8 mouse cellular contexts compared by ENCODE assay signal in the genomic region with DNA sequence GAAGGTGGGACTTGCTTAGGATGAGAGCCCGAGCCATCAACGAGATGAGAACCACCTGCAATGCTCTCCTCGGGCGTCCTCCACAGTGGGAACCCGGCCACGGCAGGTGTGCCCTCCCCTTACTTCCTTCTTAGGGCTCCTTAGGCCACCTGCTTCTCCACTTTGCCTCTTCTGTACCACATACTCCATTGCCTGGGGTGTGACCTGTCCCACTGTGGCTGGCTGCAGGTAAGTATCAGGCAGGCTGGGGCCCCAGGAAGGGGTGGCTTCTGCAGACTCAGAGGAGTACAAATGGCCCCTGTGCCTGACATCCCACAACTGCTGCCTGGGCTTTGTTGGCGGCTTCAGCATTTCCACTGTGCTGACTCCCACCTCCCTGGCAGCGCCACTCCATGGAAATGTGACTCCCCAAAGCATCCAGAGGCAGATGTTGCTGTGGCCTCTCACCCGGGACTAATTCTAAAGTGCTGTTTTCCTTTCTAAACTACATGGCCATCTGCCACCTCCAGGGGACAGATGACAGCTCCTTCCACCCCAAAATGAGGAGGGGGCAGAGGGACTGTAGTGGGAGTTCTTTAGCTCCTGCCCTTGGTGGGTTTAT. TPM values are rescaled to one million over a fixed set of nuclear protein-coding genes. Genes with fewer than 3 reads are reported as not detected.
DNase-seq lines count a peak whose midpoint lies in the region; ATAC-seq and TF ChIP-seq lines count a peak whose summit lies in the region.

No protein-coding gene starts in this region.

- no peaks in the 10 kb centered on the region for H3K9me3 ChIP-seq in heart, embryonic 16.5 days (replicated peaks; ENCODE audit: control insufficient read depth, low read length)
- no peaks in the 10 kb centered on the region for H3K9me3 ChIP-seq in midbrain, embryonic 12.5 days

- DNase-seq in heart, adult 2 months = no peak
- DNase-seq in heart, postnatal 14 days = no peak
- DNase-seq in ovary, postnatal 14 days (ENCODE audit: low spot score) = no peak
- no peak for DNase-seq in layer of hippocampus, adult 18-20 months (ENCODE audit: low spot score in 2 of 2)
- DNase-seq in adipocyte (ENCODE audit: low spot score) = no peak

- intact Hi-C loops in heart, adult 2 months (cut with DNase I) = no loop called here
- intact Hi-C loops in heart, postnatal 14 days (cut with DNase I) = loop anchor here (2.0 kb wide), 1 partner anchor 14 kb away; no protein-coding TSS in a partner anchor

- H3K27ac ChIP-seq in heart, adult 2 months = peak overlapping the region; percentile 89
- H3K27ac ChIP-seq in brown adipose tissue, adult 24 weeks (replicated peaks; ENCODE audit: low read depth, low read length) = peak overlapping the region; percentile 64
- H3K27ac ChIP-seq in heart, embryonic 16.5 days (ENCODE audit: low read length) = peak overlapping the region; percentile 88
- H3K27ac ChIP-seq in midbrain, embryonic 12.5 days (replicated peaks) = peak overlapping the region; percentile 98

- H3K27me3 ChIP-seq in heart, adult 2 months (ENCODE audit: control insufficient read depth, insufficient read depth, low read length) = no peaks in the 10 kb centered on the region
- H3K27me3 ChIP-seq in heart, embryonic 16.5 days (ENCODE audit: control insufficient read depth, insufficient read depth, low read length) = no peaks in the 10 kb centered on the region
- no peaks in the 10 kb centered on the region for H3K27me3 ChIP-seq in midbrain, embryonic 12.5 days

- ATAC-seq in heart, embryonic 16.5 days (replicated peaks; ENCODE audit: extremely low read depth, insufficient read depth, low FRiP score) = no peak
- peak; percentile 6; the same call in 1 of the 2 replicates for ATAC-seq in midbrain, embryonic 12.5 days (ENCODE audit: low FRiP score, low read depth)

- 39% methylated on average over 9 of the region's 9 CpGs for WGBS in heart, adult 2 months
- 49% methylated on average over 9 of the region's 9 CpGs for WGBS in heart, embryonic 16.5 days
- WGBS in midbrain, embryonic 12.5 days = 53% methylated on average over 9 of the region's 9 CpGs

- no peak for TF ChIP-seq CTCF in heart, adult 2 months (IDR thresholded peaks at IDR 0.05)

- peaks cover 67% of the 10 kb centered on the region for H3K4me1 ChIP-seq in heart, adult 2 months (ENCODE audit: control insufficient read depth, insufficient read depth, low read length)
- H3K4me1 ChIP-seq in brown adipose tissue, adult 24 weeks (ENCODE audit: control insufficient read depth, insufficient read depth, insufficient read length, low read length) = peaks cover 79% of the 10 kb centered on the region
- peaks cover 63% of the 10 kb centered on the region for H3K4me1 ChIP-seq in heart, embryonic 16.5 days (ENCODE audit: control insufficient read depth, insufficient read depth, low read length)
- H3K4me1 ChIP-seq in midbrain, embryonic 12.5 days = peaks cover 100% of the 10 kb centered on the region

- no peak overlapping the region for H3K4me2 ChIP-seq in heart, embryonic 16.5 days (ENCODE audit: low read depth, low read length)
- peak overlapping the region; percentile 49 for H3K4me2 ChIP-seq in midbrain, embryonic 12.5 days (replicated peaks)

- no peak overlapping the region for H3K4me3 ChIP-seq in heart, adult 2 months
- no peak overlapping the region for H3K4me3 ChIP-seq in brown adipose tissue, adult 24 weeks (ENCODE audit: insufficient read depth, low read depth, low read length)
- H3K4me3 ChIP-seq in heart, embryonic 16.5 days (ENCODE audit: low read length) = no peak overlapping the region
- H3K4me3 ChIP-seq in midbrain, embryonic 12.5 days = peak overlapping the region; percentile 19; the same call in 1 of the 2 replicates

- TF ChIP-seq POLR2A in heart, adult 2 months (IDR thresholded peaks at IDR 0.05; ENCODE audit: insufficient read depth, low read depth, low read length) = no peak

- H3K79me2 ChIP-seq in heart, adult 2 months (replicated peaks; ENCODE audit: control insufficient read depth, insufficient read depth, low read length) = peaks cover 12% of the 10 kb centered on the region

- peaks cover 6% of the 10 kb centered on the region for H3K36me3 ChIP-seq in heart, adult 2 months (ENCODE audit: control insufficient read depth, insufficient read depth, low read length)
- peaks cover 9% of the 10 kb centered on the region for H3K36me3 ChIP-seq in heart, embryonic 16.5 days (ENCODE audit: control insufficient read depth, insufficient read depth)
- peaks cover 15% of the 10 kb centered on the region for H3K36me3 ChIP-seq in midbrain, embryonic 12.5 days

- no peak for TF ChIP-seq EP300 in heart, adult 2 months (IDR thresholded peaks at IDR 0.05; ENCODE audit: insufficient read depth, low read depth, low read length)

- H3K9ac ChIP-seq in heart, adult 2 months (ENCODE audit: low read depth, low read length) = peak overlapping the region; percentile 23; the same call in 1 of the 2 replicates
- no peak overlapping the region; the same call in 1 of the 2 replicates for H3K9ac ChIP-seq in heart, embryonic 16.5 days (ENCODE audit: low read length)
- H3K9ac ChIP-seq in midbrain, embryonic 12.5 days (replicated peaks) = peak overlapping the region; percentile 52

RNA-seq across cellular contexts. Expression of a gene that starts 27.8 kb away (rescaled TPM):
- 10 to 100 TPM; 31.6 to 32.4 TPM for total RNA-seq in heart, adult 2 months (2021)
- polyA plus RNA-seq in heart, adult 2 months (2012; rRNA removed) = 22.0 and 23.2 TPM in 2 replicates
- 10 to 100 TPM; 43.8 to 49.4 TPM for total RNA-seq in heart, postnatal 14 days (2021)
- polyA plus RNA-seq in brown adipose tissue, adult 24 weeks (2012; ENCODE audit: insufficient read depth, insufficient read length, missing spikeins) = 5.6 and 8.9 TPM in 2 replicates
- polyA plus RNA-seq in heart, embryonic 16.5 days (2015; fragmentation: Nextera tagmentation; extraction: Ambion mirVana) = 17.9 and 21.8 TPM in 2 replicates
- 53.5 and 56.2 TPM in 2 replicates for polyA plus RNA-seq in midbrain, embryonic 12.5 days (2016; fragmentation: Nextera tagmentation; extraction: Ambion mirVana)
- 10 to 100 TPM; 26.4 to 26.9 TPM for total RNA-seq in layer of hippocampus, adult 18-20 months (2021)

RNA-seq across cellular contexts. Expression of a gene that starts 43.6 kb away (rescaled TPM):
- total RNA-seq in heart, adult 2 months (2021) = 10 to 100 TPM; 36.3 to 40.4 TPM
- 37.5 and 50.1 TPM in 2 replicates for polyA plus RNA-seq in heart, adult 2 months (2012; rRNA removed)
- 10 to 100 TPM; 37.4 to 40.5 TPM for total RNA-seq in heart, postnatal 14 days (2021)
- 21.0 and 21.6 TPM in 2 replicates for polyA plus RNA-seq in brown adipose tissue, adult 24 weeks (2012; ENCODE audit: insufficient read depth, insufficient read length, missing spikeins)
- 14.5 and 14.8 TPM in 2 replicates for polyA plus RNA-seq in heart, embryonic 16.5 days (2015; fragmentation: Nextera tagmentation; extraction: Ambion mirVana)
- 29.3 and 33.3 TPM in 2 replicates for polyA plus RNA-seq in midbrain, embryonic 12.5 days (2016; fragmentation: Nextera tagmentation; extraction: Ambion mirVana)
- 10 to 100 TPM; 50.3 to 50.4 TPM for total RNA-seq in layer of hippocampus, adult 18-20 months (2021)
